8 mouse cellular contexts compared by ENCODE assay signal in the genomic region with DNA sequence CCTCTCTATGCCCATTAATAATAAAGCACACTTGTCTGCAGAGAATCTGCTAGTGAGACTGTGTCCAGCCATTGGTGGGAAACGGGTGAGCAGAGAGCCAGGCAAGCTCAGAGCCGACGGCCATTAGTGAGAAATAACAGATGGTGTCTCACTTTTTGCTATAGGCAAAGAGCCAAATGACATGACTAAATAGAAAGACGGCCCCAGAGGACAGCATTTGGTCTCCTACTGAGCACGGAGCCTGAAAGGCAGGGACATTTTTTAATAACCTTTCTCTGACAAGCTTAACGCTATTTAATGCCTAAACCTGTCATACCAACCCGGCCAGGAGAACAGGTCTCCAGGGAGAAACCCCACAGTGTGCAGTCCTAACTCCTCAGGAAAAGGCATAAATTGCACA. TPM values are rescaled to one million over a fixed set of nuclear protein-coding genes. Genes with fewer than 3 reads are reported as not detected.
A peak's percentile ranks its signal among the peaks of the same experiment; 100 is the strongest.
DNase-seq lines count a peak whose midpoint lies in the region; ATAC-seq lines count a peak whose summit lies in the region.
"Had no signal": no experiment of that assay in that cellular context is flagged by ENCODE, and none has a peak within 500 bp of the region (broad histone marks: within the 10 kb centered on the region; RNA-seq: fewer than 3 reads in every experiment).

No protein-coding gene starts in this region.

- peaks cover 9% of the 10 kb centered on the region for H3K4me1 ChIP-seq in hindbrain, embryonic 14.5 days (replicated peaks; ENCODE audit: control insufficient read depth, insufficient read depth, low read length)

- ATAC-seq in hindbrain, embryonic 14.5 days (ENCODE audit: low FRiP score): peak; percentile 88
- no peak for ATAC-seq in megakaryocyte-erythroid progenitor cell, adult 5-6 weeks (replicated peaks; ENCODE audit: low FRiP score, low TSS enrichment, poor library complexity, severe bottlenecking)

- no peak overlapping the region for H3K4me3 ChIP-seq in hindbrain, embryonic 14.5 days (replicated peaks; ENCODE audit: low read length)
- H3K4me3 ChIP-seq: limb, embryonic 15.5 days had no signal

- no peaks in the 10 kb centered on the region for H3K27me3 ChIP-seq in hindbrain, embryonic 14.5 days (ENCODE audit: control insufficient read depth, insufficient read depth, low read length)
- H3K27me3 ChIP-seq: limb, embryonic 15.5 days had no signal

- DNase-seq in kidney, postnatal 4 days: peak; percentile 12 to 36
- no peak for DNase-seq in kidney, adult 8-10 months
- peak; percentile 59 to 80 for DNase-seq in cerebellum, postnatal 14 days
- DNase-seq in hindbrain, embryonic 14.5 days (ENCODE audit: low spot score): peak; percentile 77
- DNase-seq in retina, postnatal 1 day: peak; percentile 73
- no peak for DNase-seq in spleen, adult 18-20 months

- no peaks in the 10 kb centered on the region for H3K9me3 ChIP-seq in hindbrain, embryonic 14.5 days (ENCODE audit: control insufficient read depth, low read length)
- H3K9me3 ChIP-seq: limb, embryonic 15.5 days had no signal

- peak overlapping the region; percentile 67 for H3K27ac ChIP-seq in hindbrain, embryonic 14.5 days
- H3K27ac ChIP-seq: limb, embryonic 15.5 days had no signal

- H3K9ac ChIP-seq in hindbrain, embryonic 14.5 days: no peak overlapping the region; the same call in 1 of the 2 replicates
- H3K9ac ChIP-seq: limb, embryonic 15.5 days had no signal

- peak overlapping the region; percentile 38 for H3K4me2 ChIP-seq in hindbrain, embryonic 14.5 days (replicated peaks)
- H3K4me2 ChIP-seq: limb, embryonic 15.5 days had no signal

- WGBS in hindbrain, embryonic 14.5 days: 14% methylated on average over 7 of the region's 7 CpGs

- no peaks in the 10 kb centered on the region for H3K36me3 ChIP-seq in hindbrain, embryonic 14.5 days (replicated peaks; ENCODE audit: control insufficient read depth, insufficient read depth)
- H3K36me3 ChIP-seq: limb, embryonic 15.5 days had no signal

RNA-seq across cellular contexts. Expression of a gene that starts 29.9 kb away (rescaled TPM):
- 14.3 and 14.4 TPM in 2 replicates for polyA plus RNA-seq in hindbrain, embryonic 14.5 days (2014; fragmentation: Nextera tagmentation; extraction: Ambion mirVana)
- 8.5 and 21.8 TPM in 2 replicates for total RNA-seq in megakaryocyte-erythroid progenitor cell, adult 5-6 weeks (2014; fragmentation: Nextera tagmentation)
- 6.3 and 9.0 TPM in 2 replicates for total RNA-seq in megakaryocyte-erythroid progenitor cell, adult 5-6 weeks (2017)

RNA-seq across cellular contexts. Expression of a gene that starts 30.1 kb away (rescaled TPM):
- 11.1 and 11.7 TPM in 2 replicates for polyA plus RNA-seq in hindbrain, embryonic 14.5 days (2014; fragmentation: Nextera tagmentation; extraction: Ambion mirVana)
- 11.9 and 19.4 TPM in 2 replicates for total RNA-seq in megakaryocyte-erythroid progenitor cell, adult 5-6 weeks (2014; fragmentation: Nextera tagmentation)
- total RNA-seq in megakaryocyte-erythroid progenitor cell, adult 5-6 weeks (2017): 9.3 and 12.4 TPM in 2 replicates

Comparison
In these comparisons a context has a peak if more than half of its experiments do, and no peak if none do; other contexts are left out.
1. DNase-seq: peak in kidney, postnatal 4 days (2 of 2), cerebellum, postnatal 14 days (2 of 2), hindbrain, embryonic 14.5 days (single experiment) and retina, postnatal 1 day (single experiment); none in kidney, adult 8-10 months (0 of 2) and spleen, adult 18-20 months (0 of 2).